Mouse (Mus musculus) bone marrow, adult 2 months (tissue): ENCODE measurements at regions not wholly inside any gene's neighbourhood (a gene's known extent, or its start where the extent isn't known, plus 50 kb on each side); places are given as distances from the start of the nearest gene placed in this dataset.

Source experiments
- H3K27ac ChIP-seq: fragments of 200-500 bp; 2 replicates; pipeline ENCODE4 v1.5.1; 2012; ENCODE audit warnings: low read depth, mild to moderate bottlenecking, control low read depth, inconsistent platforms, low read length; ENCODE audit not compliant: control insufficient read depth, poor library complexity, insufficient read depth
- H3K4me1 ChIP-seq: fragments of 200-500 bp; 2 replicates; pipeline ENCODE4 v1.6.1; 2011; ENCODE audit warnings: low read length; ENCODE audit not compliant: control insufficient read depth, insufficient read depth
- H3K4me3 ChIP-seq: fragments of 200-500 bp; replicated peaks from 2 replicates; pipeline ENCODE3; 2011; ENCODE audit warnings: mild to moderate bottlenecking, low read depth, low read length, control low read depth; ENCODE audit not compliant: control insufficient read depth
- CTCF ChIP-seq: fragments of 200-500 bp; IDR thresholded peaks from 2 replicates; pipeline ENCODE4 v1.5.1; 2011; ENCODE audit warnings: low read length, control low read depth; ENCODE audit not compliant: control insufficient read depth, insufficient read depth
- POLR2A ChIP-seq: fragments of 200-500 bp; IDR thresholded peaks from 2 replicates; pipeline ENCODE4 v1.6.1; 2011; ENCODE audit warnings: low read depth, mild to moderate bottlenecking, control low read depth, low read length, borderline replicate concordance; ENCODE audit not compliant: control insufficient read depth
- WGBS: fragments of 180-500 bp; shearing (Covaris S2); methylation state at CpG from one replicate; pipeline ENCODE4 v1.1.7; 2018; 5-methylcytosine and 5-hydroxymethylcytosine counted together

- Histone ChIP-seq H3K4me1 (no peaks in the 10 kb centered on the region), H3K27ac (no peak overlapping the region), H3K4me3 (no peak overlapping the region)
- TF ChIP-seq CTCF (no peak), POLR2A (no peak)
- 62% methylated on average over 11 of the region's 11 CpGs for WGBS
These were observed 125.6 kb upstream of the Csf3r start for GRCm38 (mm10) chr4:125898631-125899348.

GRCm38 (mm10) chr4:125901546-125902276 is 122.6 kb upstream of the Csf3r start:
- Histone ChIP-seq H3K4me3 (no peak overlapping the region), H3K27ac (no peak overlapping the region), H3K4me1 (no peaks in the 10 kb centered on the region)
- WGBS = 70% methylated on average over 10 of the region's 10 CpGs
- TF ChIP-seq POLR2A (no peak), CTCF (no peak)

GRCm38 (mm10) chr4:125906296-125906695 is 118.1 kb upstream of the Csf3r start:
- Histone ChIP-seq H3K27ac (no peak overlapping the region), H3K4me1 (no peaks in the 10 kb centered on the region), H3K4me3 (no peak overlapping the region)
- TF ChIP-seq POLR2A (no peak), CTCF (no peak)
- WGBS = 70% methylated on average over 5 of the region's 5 CpGs

GRCm38 (mm10) chr4:125908901-125909300 is 115.4 kb upstream of the Csf3r start:
- TF ChIP-seq CTCF (no peak), POLR2A (no peak)
- 70% methylated on average over 8 of the region's 8 CpGs for WGBS
- H3K27ac ChIP-seq = no peak overlapping the region

GRCm38 (mm10) chr4:125911541-125912270 is 112.6 kb upstream of the Csf3r start:
- 15% methylated on average over 24 of the region's 24 CpGs for WGBS

More at GRCm38 (mm10) chr4:125908901-125909300, 115.4 kb upstream of the Csf3r start:
- H3K4me1 ChIP-seq = no peaks in the 10 kb centered on the region
- H3K4me3 ChIP-seq = no peak overlapping the region

GRCm38 (mm10) chr4:125912444-125913049 is 111.8 kb upstream of the Csf3r start:
- H3K27ac ChIP-seq = no peak overlapping the region
- no peak overlapping the region for H3K4me3 ChIP-seq
- 25% methylated on average over 8 of the region's 8 CpGs for WGBS
- no peaks in the 10 kb centered on the region for H3K4me1 ChIP-seq
- TF ChIP-seq POLR2A = no peak
- TF ChIP-seq CTCF = peak; percentile 59

More at GRCm38 (mm10) chr4:125911541-125912270, 112.6 kb upstream of the Csf3r start:
- Histone ChIP-seq H3K4me3 (no peak overlapping the region), H3K27ac (no peak overlapping the region), H3K4me1 (no peaks in the 10 kb centered on the region)
- TF ChIP-seq POLR2A (no peak), CTCF (no peak)

- TF ChIP-seq POLR2A = no peak
- TF ChIP-seq CTCF = peak; percentile 24; the same call in 1 of the 2 replicates
- H3K4me3 ChIP-seq = no peak overlapping the region
- 30% methylated on average over 8 of the region's 8 CpGs for WGBS
- H3K27ac ChIP-seq = no peak overlapping the region
- no peaks in the 10 kb centered on the region for H3K4me1 ChIP-seq
These were observed 109.2 kb upstream of the Csf3r start for GRCm38 (mm10) chr4:125915166-125915565.
